Mouse (Mus musculus) CH12.LX (cell line): ENCODE data around the gene Larp4. TPM values are rescaled to one million over a fixed set of nuclear protein-coding genes. Genes with fewer than 3 reads are reported as not detected.
"Not testable (repeated sequence)": the region's sequence is repeated elsewhere in the genome, so short reads cannot be mapped to it uniquely, and the experiment has no call there.

ENCODE experiments used
- DNase-seq: peaks from one replicate; pipeline ENCODE4 v3.0.0-alpha.2; 2013; ENCODE audit errors: extremely low read depth
- H3K27ac ChIP-seq: 2 replicates; pipeline ENCODE4 v1.5.1; 2012; ENCODE audit warnings: low read depth, mild to moderate bottlenecking, control low read depth, moderate library complexity; ENCODE audit not compliant: insufficient read depth
- H3K27me3 ChIP-seq: replicated peaks from 2 replicates; pipeline ENCODE3; 2012; ENCODE audit warnings: inconsistent platforms
- H3K36me3 ChIP-seq, 2 experiments: replicated peaks in 1 of 2; 2 replicates each; pipeline versions ENCODE3 to v1.6.1; 2012; ENCODE audit warnings: inconsistent platforms in 1 of 2, low read length in 1 of 2, mild to moderate bottlenecking in 1 of 2, mixed read lengths in 1 of 2, moderate library complexity in 1 of 2; ENCODE audit not compliant: control insufficient read depth in 1 of 2, insufficient read depth in 1 of 2
- H3K4me1 ChIP-seq, 2 experiments: 2 replicates each; pipeline ENCODE4 v1.6.1; 2012; ENCODE audit warnings: inconsistent platforms in 1 of 2, moderate library complexity in 1 of 2; ENCODE audit not compliant: insufficient read depth in 2 of 2, control insufficient read depth in 1 of 2
- H3K4me2 ChIP-seq: 2 replicates; pipeline ENCODE4 v1.6.1; 2012; ENCODE audit warnings: low read depth, mild to moderate bottlenecking, control low read depth; ENCODE audit not compliant: poor library complexity, insufficient read depth, severe bottlenecking
- H3K4me3 ChIP-seq, 3 experiments: fragments of 150-350 bp in 1 of 3; sonication (generic) in 1 of 3; replicated peaks in 1 of 3; 2 replicates each; pipeline versions ENCODE3 to v1.5.1; 2011 to 2012; ENCODE audit warnings: low read depth in 2 of 3, low read length in 2 of 3, mild to moderate bottlenecking in 2 of 3, moderate library complexity in 2 of 3, control low read depth in 1 of 3, improper control_type of control experiment in 1 of 3, inconsistent platforms in 1 of 3, mixed read lengths in 1 of 3; ENCODE audit not compliant: poor library complexity in 1 of 3
- H3K79me2 ChIP-seq: replicated peaks from 2 replicates; pipeline ENCODE4 v1.6.1; 2012; ENCODE audit warnings: mild to moderate bottlenecking, moderate library complexity; ENCODE audit not compliant: control insufficient read depth, poor library complexity, insufficient read depth, severe bottlenecking; ENCODE audit errors: extremely low read depth
- H3K9ac ChIP-seq: 2 replicates; pipeline ENCODE4 v1.6.1; 2012; ENCODE audit warnings: low read depth, mild to moderate bottlenecking, control low read depth, moderate library complexity; ENCODE audit not compliant: insufficient read depth
- H3K9me3 ChIP-seq: replicated peaks from 2 replicates; pipeline ENCODE3; 2012; ENCODE audit warnings: low read length, inconsistent platforms, mixed read lengths
- CHD1 ChIP-seq: IDR thresholded peaks from 2 replicates; pipeline ENCODE4 v1.6.1; 2012; ENCODE audit warnings: low read depth, low read length, improper control_type of control experiment, inconsistent platforms
- E2F4 ChIP-seq: IDR thresholded peaks from 2 replicates; pipeline ENCODE4 v1.6.1; 2011; ENCODE audit warnings: low read depth, low read length, improper control_type of control experiment; ENCODE audit not compliant: insufficient replicate concordance
- ELF1 ChIP-seq: IDR thresholded peaks from 2 replicates; pipeline ENCODE4 v1.6.1; 2014; ENCODE audit warnings: low read depth, mild to moderate bottlenecking, inconsistent platforms, low read length, improper control_type of control experiment
- ETS1 ChIP-seq: conservative IDR thresholded peaks from 2 replicates; pipeline ENCODE4 v1.6.1; 2012; ENCODE audit warnings: low read depth, mild to moderate bottlenecking, inconsistent platforms, low read length, improper control_type of control experiment, moderate library complexity
- JUND ChIP-seq: conservative IDR thresholded peaks from 2 replicates; pipeline ENCODE4 v1.6.1; 2011; ENCODE audit warnings: low read depth, low read length, improper control_type of control experiment
- MAZ ChIP-seq: IDR thresholded peaks from 2 replicates; pipeline ENCODE4 v1.6.1; 2012; ENCODE audit warnings: low read depth, mild to moderate bottlenecking, inconsistent platforms, low read length, improper control_type of control experiment, moderate library complexity
- MEF2A ChIP-seq: IDR thresholded peaks from 2 replicates; pipeline ENCODE4 v1.6.1; 2014; ENCODE audit warnings: low read depth, mild to moderate bottlenecking, inconsistent platforms, low read length, improper control_type of control experiment, borderline replicate concordance
- NRF1 ChIP-seq: IDR thresholded peaks from 2 replicates; pipeline ENCODE4 v1.6.1; 2014; ENCODE audit warnings: low read depth, mild to moderate bottlenecking, inconsistent platforms, low read length, improper control_type of control experiment, moderate library complexity
- PAX5 ChIP-seq: IDR thresholded peaks from 2 replicates; pipeline ENCODE4 v1.6.1; 2012; ENCODE audit warnings: low read length, inconsistent platforms, mixed read lengths
- RAD21 ChIP-seq: IDR thresholded peaks from 2 replicates; pipeline ENCODE4 v1.6.1; 2011; ENCODE audit warnings: low read depth, mild to moderate bottlenecking, low read length, improper control_type of control experiment, moderate library complexity
- RCOR1 ChIP-seq: conservative IDR thresholded peaks from 2 replicates; pipeline ENCODE4 v1.6.1; 2012; ENCODE audit warnings: low read depth, mild to moderate bottlenecking, inconsistent platforms, low read length, improper control_type of control experiment
- SIN3A ChIP-seq: IDR thresholded peaks from 2 replicates; pipeline ENCODE4 v1.6.1; 2012; ENCODE audit warnings: low read length, improper control_type of control experiment, inconsistent platforms
- USF2 ChIP-seq: conservative IDR thresholded peaks from 2 replicates; pipeline ENCODE4 v1.6.1; 2011; ENCODE audit warnings: low read depth, low read length, improper control_type of control experiment
- ZNF384 ChIP-seq: IDR thresholded peaks from 2 replicates; pipeline ENCODE4 v1.6.1; 2012; ENCODE audit warnings: low read depth, low read length, improper control_type of control experiment, inconsistent platforms
- dilution Hi-C: fragments of 300-500 bp; cut with MboI; formaldehyde crosslinking; loops from 2 replicates; pipeline ENCODE4 v1.14.3; 2020; ENCODE audit warnings: low sequenced_read_pairs; ENCODE audit not compliant: extremely low pct_unique_long_range_greater_than_20kb, extremely low pct_ligation_motif_present
- in situ Hi-C: fragments of 300-500 bp; cut with MboI; formaldehyde crosslinking; loops from 3 replicates; pipeline ENCODE4 v1.14.3; 2019; ENCODE audit warnings: low sequenced_read_pairs, low pct_ligation_motif_present, low pct_unique_long_range_greater_than_20kb, mixed read lengths
- polyA plus RNA-seq: library from polyadenylated mRNA; unstranded; fragments of >175 nt; gene quantifications from 2 replicates; pipeline ENCODE4 v1.2.1, GENCODE M21; 2012; ENCODE audit warnings: low read depth; ENCODE audit not compliant: insufficient read length
- total RNA-seq, 2 experiments: library from RNA; depleted of rRNA; stranded (reverse); fragments of 300-350 nt in 1 of 2; fragments of >200 nt in 1 of 2; gene quantifications; 2 replicates each; pipeline ENCODE4 v1.2.3; 2012 to 2014

Larp4 gene
- total and polyA plus RNA-seq, 3 experiments = 81.9 to 135 (median 96.3) TPM

DNA sequence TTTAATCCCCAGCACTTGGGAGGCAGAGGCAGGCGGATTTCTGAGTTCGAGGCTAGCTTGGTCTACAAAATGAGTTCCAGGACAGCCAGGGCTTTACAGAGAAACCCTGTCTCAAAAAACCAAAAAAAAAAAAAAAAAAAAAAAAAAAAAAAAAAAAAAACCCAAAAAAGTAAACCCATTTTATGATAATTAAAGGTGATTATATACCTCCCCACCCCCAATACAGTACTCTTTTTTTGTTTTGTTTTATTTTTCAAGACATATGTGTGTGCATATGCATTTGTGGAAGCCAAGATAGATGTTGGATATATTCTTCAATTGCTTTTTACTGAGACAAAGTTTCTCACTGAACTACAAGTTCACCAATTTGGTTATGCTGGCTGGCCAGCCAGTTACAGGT lies 6.3 kb downstream of the Larp4 start:
- in situ Hi-C loops, DNase-seq, dilution Hi-C loops, H3K36me3 ChIP-seq, H3K4me3 ChIP-seq, H3K9me3 ChIP-seq: not testable (repeated sequence)
- TF ChIP-seq ZNF384 = 0 out of 2 replicates have a peak, but pooled peaks have one; percentile 79
- TF ChIP-seq, all 38 proteins: peak for 1; not testable (repeated sequence) for 37
- Histone ChIP-seq H3K79me2 (peaks cover 75% of the 10 kb centered on the region), H3K4me1 (peaks cover 0 to 43% of the 10 kb centered on the region in 2 experiments; a peak in 2 of 4 replicates)
- H3K4me2 ChIP-seq, H3K27ac ChIP-seq, H3K27me3 ChIP-seq, H3K9ac ChIP-seq: not testable (repeated sequence)

DNA sequence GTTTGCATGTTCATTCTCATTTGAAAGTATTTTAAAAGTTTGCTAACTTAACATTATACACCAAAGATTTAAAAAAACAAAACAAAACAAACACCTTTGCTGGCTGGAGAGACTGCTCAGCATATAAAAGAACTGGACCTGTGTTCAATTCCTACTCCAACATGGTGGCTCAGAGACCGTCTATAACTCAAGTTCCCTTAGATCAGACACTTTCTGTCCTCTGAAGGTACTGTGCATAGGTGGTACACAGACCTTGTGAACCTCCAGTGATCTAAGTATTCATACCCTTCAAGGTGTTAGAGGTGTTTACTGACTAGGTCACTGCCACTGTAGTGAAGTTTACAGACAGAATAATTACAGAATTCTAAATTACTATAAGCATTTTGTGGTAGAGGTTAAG lies 9.4 kb downstream of the Larp4 start:
- DNase-seq = no peak
- in situ Hi-C loops = no loop called here

DNA sequence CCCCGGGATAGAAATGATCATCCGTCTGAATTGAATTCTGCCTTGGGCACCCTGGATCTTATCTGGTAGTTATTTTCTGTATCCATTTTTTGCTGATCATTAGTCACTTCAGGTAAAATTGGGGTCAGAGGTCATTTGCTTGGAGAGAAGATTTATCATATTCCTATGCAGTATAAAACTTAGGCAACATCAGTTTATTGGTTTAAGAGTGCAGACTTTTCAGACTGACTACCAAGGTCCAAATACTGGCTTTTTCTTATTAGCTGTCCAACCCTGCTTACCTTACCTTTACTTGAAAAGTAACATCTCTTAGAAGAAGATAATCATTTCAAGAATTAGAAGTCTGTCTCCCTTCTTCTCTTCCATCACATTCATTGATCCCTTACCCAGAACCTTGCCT lies 9.8 kb downstream of the Larp4 start:
- no peaks in the 10 kb centered on the region for H3K9me3 ChIP-seq
- no peaks in the 10 kb centered on the region for H3K27me3 ChIP-seq
- H3K4me2 ChIP-seq = no peak overlapping the region
- peaks cover 2 to 31% of the 10 kb centered on the region in 2 experiments; a peak in 2 of 4 replicates for H3K4me1 ChIP-seq
- dilution Hi-C loops = no loop called here
- in situ Hi-C loops = no loop called here
- peaks cover 3 to 28% of the 10 kb centered on the region in 2 experiments for H3K36me3 ChIP-seq
- no peak overlapping the region for H3K27ac ChIP-seq
- no peak for DNase-seq
- H3K4me3 ChIP-seq = no peak overlapping the region
- no peak for TF ChIP-seq CHD1
- TF ChIP-seq PAX5 = no peak
- TF ChIP-seq SIN3A = no peak
- TF ChIP-seq MAZ = no peak
- no peak for TF ChIP-seq USF2
- no peak for TF ChIP-seq RCOR1
- no peak for TF ChIP-seq JUND
- no peak for TF ChIP-seq MEF2A
- no peak for TF ChIP-seq ELF1
- TF ChIP-seq E2F4 = no peak
- no peak for TF ChIP-seq NRF1
- no peak for TF ChIP-seq RAD21
- no peak overlapping the region for H3K9ac ChIP-seq
- H3K79me2 ChIP-seq = peaks cover 91% of the 10 kb centered on the region

More for the DNA sequence above, 9.4 kb downstream of the Larp4 start:
- Histone ChIP-seq H3K36me3 (peaks cover under 1 to 27% of the 10 kb centered on the region in 2 experiments), H3K4me3 (no peak overlapping the region), H3K79me2 (peaks cover 91% of the 10 kb centered on the region), H3K9me3 (no peaks in the 10 kb centered on the region), H3K4me1 (peaks cover 2 to 36% of the 10 kb centered on the region in 2 experiments; a peak in 2 of 4 replicates), H3K27me3 (no peaks in the 10 kb centered on the region), H3K4me2 (no peak overlapping the region), H3K27ac (no peak overlapping the region), H3K9ac (no peak overlapping the region)
- TF ChIP-seq ETS1 (no peak), RCOR1 (no peak)
- dilution Hi-C loops = no loop called here
